ENCODE assay signal across 11 mouse cellular contexts in the genomic region with DNA sequence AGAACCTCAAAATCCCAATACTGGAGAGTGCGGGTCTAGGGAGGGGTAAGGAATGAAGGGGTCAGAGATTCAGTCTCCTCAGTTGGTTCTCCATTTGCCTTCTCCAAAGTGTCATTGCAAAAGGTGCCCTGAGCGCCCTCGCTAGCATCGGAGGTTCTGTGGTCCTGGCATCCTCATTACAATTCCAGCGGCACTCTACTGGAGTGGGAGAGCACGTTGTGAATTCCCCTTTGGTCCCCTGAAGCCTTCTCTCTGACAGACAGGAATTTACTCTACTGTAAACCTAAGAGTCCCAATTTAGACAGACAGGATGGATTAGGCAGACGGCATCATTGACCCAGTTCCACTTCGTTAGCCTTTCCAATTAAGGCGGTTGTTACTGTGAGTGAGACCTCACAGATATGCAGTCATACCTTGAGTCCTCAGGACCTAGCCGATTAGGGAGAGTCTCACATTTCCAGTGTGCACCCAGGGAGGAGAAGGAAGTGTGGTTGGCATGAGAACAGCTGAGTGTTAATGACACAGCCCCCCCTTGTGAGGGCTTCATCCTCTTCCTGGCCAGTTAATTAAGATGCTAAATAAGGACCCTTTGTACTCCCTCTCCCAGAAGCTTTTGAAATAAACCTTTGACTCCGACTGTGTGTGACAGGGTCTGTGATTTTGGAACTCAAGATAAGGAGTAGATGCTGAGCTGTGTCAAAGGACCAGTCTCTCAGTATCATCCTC.
DNase-seq lines count a peak whose midpoint lies in the region; ATAC-seq and TF ChIP-seq lines count a peak whose summit lies in the region.
"Had no signal": no experiment of that assay in that cellular context is flagged by ENCODE, and none has a peak within 500 bp of the region (broad histone marks: within the 10 kb centered on the region; RNA-seq: fewer than 3 reads in every experiment).

No protein-coding gene starts in this region.

- in situ Hi-C loops in Patski (cut with MboI; ENCODE audit: low pct_unique_long_range_greater_than_20kb), result loop anchor here (5.0 to 10.0 kb wide), 2 partner anchors 90 to 153 kb away; a partner anchor contains a TSS

- H3K27ac ChIP-seq in forebrain, postnatal 0 days (ENCODE audit: low read depth, low read length), result 0 out of 2 replicates have a peak overlapping the region, but pooled peaks have one; percentile 45
- H3K27ac ChIP-seq in midbrain, embryonic 15.5 days, result peak overlapping the region; percentile 54; the same call in 1 of the 2 replicates
- H3K27ac ChIP-seq: embryonic facial prominence, embryonic 15.5 days; liver, embryonic 15.5 days had no signal

- peaks cover 3% of the 10 kb centered on the region; the same call in 1 of the 2 replicates for H3K36me3 ChIP-seq in forebrain, postnatal 0 days (ENCODE audit: insufficient read depth)
- H3K36me3 ChIP-seq in midbrain, embryonic 15.5 days (replicated peaks), result no peaks in the 10 kb centered on the region
- H3K36me3 ChIP-seq: embryonic facial prominence, embryonic 15.5 days; liver, embryonic 15.5 days had no signal

- no peaks in the 10 kb centered on the region for H3K9me3 ChIP-seq in forebrain, postnatal 0 days (ENCODE audit: low read length)
- H3K9me3 ChIP-seq in midbrain, embryonic 15.5 days, result no peaks in the 10 kb centered on the region
- H3K9me3 ChIP-seq: embryonic facial prominence, embryonic 15.5 days; liver, embryonic 15.5 days had no signal

- CTCF ChIA-PET in Patski (lab: Charles Lee), result interaction anchor here (1.3 to 2.3 kb wide), 2 partner anchors 12 to 89 kb away, joined by 3 to 9 read pairs; no protein-coding TSS in a partner anchor

- WGBS in forebrain, postnatal 0 days, result 18% methylated on average over 11 of the region's 11 CpGs
- WGBS in midbrain, embryonic 15.5 days, result 28% methylated on average over 11 of the region's 11 CpGs

- H3K27me3 ChIP-seq in Patski, result no peaks in the 10 kb centered on the region
- no peaks in the 10 kb centered on the region for H3K27me3 ChIP-seq in forebrain, postnatal 0 days (ENCODE audit: insufficient read depth, low read length)
- H3K27me3 ChIP-seq in midbrain, embryonic 15.5 days (replicated peaks), result no peaks in the 10 kb centered on the region
- H3K27me3 ChIP-seq: embryonic facial prominence, embryonic 15.5 days; liver, embryonic 15.5 days had no signal

- peak; percentile 32; the same call in 1 of the 2 replicates for ATAC-seq in frontal cortex, adult (ENCODE audit: low TSS enrichment)
- peak; percentile 18 for ATAC-seq in Patski
- ATAC-seq in forebrain, postnatal 0 days, result peak; percentile 74
- peak; percentile 62; the same call in 1 of the 2 replicates for ATAC-seq in midbrain, embryonic 15.5 days (replicated peaks)

- no peak overlapping the region for H3K4me2 ChIP-seq in forebrain, postnatal 0 days (ENCODE audit: low read depth)
- no peak overlapping the region for H3K4me2 ChIP-seq in midbrain, embryonic 15.5 days
- H3K4me2 ChIP-seq: embryonic facial prominence, embryonic 15.5 days; liver, embryonic 15.5 days had no signal

- POLR2A ChIA-PET in Patski (lab: Charles Lee), result no interaction called here

- TF ChIP-seq CTCF in Patski (IDR thresholded peaks at IDR 0.05), result no peak
- no peak for TF ChIP-seq CTCF in forebrain, postnatal 0 days (IDR thresholded peaks at IDR 0.05; ENCODE audit: low read depth)

- H3K4me3 ChIP-seq in forebrain, postnatal 0 days (ENCODE audit: low read depth, low read length), result no peak overlapping the region
- no peak overlapping the region for H3K4me3 ChIP-seq in midbrain, embryonic 15.5 days
- H3K4me3 ChIP-seq: embryonic facial prominence, embryonic 15.5 days; liver, embryonic 15.5 days had no signal

- 0 out of 2 replicates have a peak, but pooled peaks cover 4% of the 10 kb centered on the region for H3K4me1 ChIP-seq in forebrain, postnatal 0 days (ENCODE audit: insufficient read depth)
- peaks cover 24% of the 10 kb centered on the region for H3K4me1 ChIP-seq in midbrain, embryonic 15.5 days
- H3K4me1 ChIP-seq: liver, embryonic 15.5 days had no signal

- no peak overlapping the region for H3K9ac ChIP-seq in forebrain, postnatal 0 days
- H3K9ac ChIP-seq in midbrain, embryonic 15.5 days, result no peak overlapping the region
- H3K9ac ChIP-seq: embryonic facial prominence, embryonic 15.5 days; liver, embryonic 15.5 days had no signal

- no peak for DNase-seq in frontal cortex, postnatal 25 days (ENCODE audit: low spot score in 2 of 2)
- DNase-seq in Patski (ENCODE audit: low read depth, low spot score), result no peak
- DNase-seq in forebrain, postnatal 0 days, result peak; percentile 65
- no peak for DNase-seq in urinary bladder, postnatal 14 days (ENCODE audit: low spot score)
- DNase-seq in ovary, postnatal 10 days (ENCODE audit: low spot score), result no peak
- DNase-seq in lung, adult 18-20 months, result no peak
- DNase-seq: gastrocnemius, postnatal 25 days had no signal

Comparison
In these comparisons a context has a peak if more than half of its experiments do, and no peak if none do; other contexts are left out.
1. ATAC-seq: peak in every context shown above with its lines; median percentile 74 in forebrain, postnatal 0 days; 62 in midbrain, embryonic 15.5 days; 32 in frontal cortex, adult; 18 in Patski.